Mouse (Mus musculus) megakaryocyte, embryonic 14.5 days (primary cell): ENCODE data around the gene Stk10.

Experiments
- FLI1 ChIP-seq: IDR thresholded peaks from 2 replicates; pipeline ENCODE4 v1.6.1; 2012; ENCODE audit warnings: low read length, inconsistent platforms, mixed read lengths
- GATA1 ChIP-seq: IDR thresholded peaks from 3 replicates; pipeline ENCODE4 v1.6.1; 2012; ENCODE audit warnings: mixed read lengths, low read length, inconsistent platforms, borderline replicate concordance

DNA sequence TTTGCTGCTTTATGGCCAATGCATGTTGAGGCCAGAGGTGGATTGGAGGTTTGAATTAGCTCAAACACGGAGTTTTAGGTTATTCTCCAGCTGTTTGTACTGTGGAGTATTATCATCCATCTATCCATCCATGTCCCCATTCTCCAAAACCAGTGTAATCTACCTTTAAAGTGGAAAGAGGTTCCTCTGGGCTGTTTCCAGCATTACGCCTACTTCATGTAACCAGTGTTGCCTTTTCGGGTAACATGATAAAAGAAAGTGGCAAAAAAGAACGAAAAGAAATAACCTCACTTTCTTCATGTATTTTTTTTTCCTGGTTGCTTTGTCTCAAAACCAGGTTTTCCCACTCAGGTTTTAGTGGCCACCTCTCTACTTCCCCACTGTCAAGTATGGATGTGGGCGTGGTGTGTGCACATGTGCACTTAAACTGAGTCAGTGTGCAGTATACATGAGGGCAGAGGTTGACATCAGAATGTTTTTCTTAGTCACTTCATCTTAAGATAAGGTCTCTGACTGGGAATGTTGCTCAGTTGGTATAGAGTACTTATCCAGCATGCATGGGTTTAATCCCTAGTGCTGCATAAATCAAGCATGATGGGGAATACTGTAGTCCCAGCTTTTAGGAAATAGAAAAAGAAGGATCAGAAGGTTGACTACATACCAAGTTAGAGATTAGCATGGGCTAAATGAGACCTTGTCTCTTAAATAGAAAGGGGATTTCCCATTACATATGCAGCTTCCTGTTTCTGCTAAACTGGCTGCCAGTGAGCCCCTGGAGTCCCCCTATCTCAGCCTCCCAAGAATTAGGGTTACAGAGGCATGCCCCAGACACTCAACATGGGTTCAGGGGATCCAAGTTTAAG, 44.1 kb upstream of the Stk10 start:
- TF ChIP-seq GATA1 = no peak
- TF ChIP-seq FLI1 = no peak
